Mouse (Mus musculus): Measurements from ENCODE around the gene AU022252. TPM values are rescaled to one million over a fixed set of nuclear protein-coding genes. Genes with fewer than 3 reads are reported as not detected.
A peak's percentile ranks its signal among the peaks of the same experiment; 100 is the strongest.

AU022252 gene
- polyA plus RNA-seq, 2 experiments from 2014 or later = 6.2 to 9.6 TPM

DNA sequence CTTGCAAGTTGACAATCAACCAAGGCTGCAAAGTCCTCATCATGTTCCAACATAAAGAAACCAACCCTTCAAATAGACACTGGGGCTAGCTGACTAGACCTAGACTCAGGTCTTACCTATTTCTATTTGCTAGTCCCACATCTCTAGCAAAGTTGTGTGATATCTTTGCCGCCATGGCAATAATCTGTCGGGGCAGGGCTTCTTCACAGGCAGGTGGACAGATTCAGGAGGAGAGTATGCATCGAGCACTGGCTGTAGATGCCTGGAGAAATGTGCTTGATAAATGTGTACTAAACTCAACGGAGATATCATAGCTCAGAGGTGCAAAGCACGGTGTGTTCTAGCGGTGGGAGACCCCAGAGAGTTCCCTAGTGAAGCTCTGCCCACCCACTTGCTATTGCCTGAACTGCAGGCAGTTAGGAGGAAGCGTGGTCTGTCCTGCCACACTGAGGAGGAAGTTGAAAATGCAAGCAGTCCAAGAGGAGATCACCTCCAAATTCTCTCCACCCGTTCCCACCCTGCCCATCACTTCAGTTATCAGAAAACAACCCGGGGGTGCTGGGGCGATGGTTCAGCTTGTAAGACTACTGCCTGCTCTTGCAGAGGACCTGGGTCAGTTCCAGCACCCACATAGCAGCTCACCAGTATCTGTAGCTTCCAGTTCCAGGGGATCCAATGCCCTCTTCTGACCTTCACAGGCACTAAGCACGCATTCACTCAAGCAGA lies 44.3 kb downstream of the AU022252 start:
- no peak for ATAC-seq

DNA sequence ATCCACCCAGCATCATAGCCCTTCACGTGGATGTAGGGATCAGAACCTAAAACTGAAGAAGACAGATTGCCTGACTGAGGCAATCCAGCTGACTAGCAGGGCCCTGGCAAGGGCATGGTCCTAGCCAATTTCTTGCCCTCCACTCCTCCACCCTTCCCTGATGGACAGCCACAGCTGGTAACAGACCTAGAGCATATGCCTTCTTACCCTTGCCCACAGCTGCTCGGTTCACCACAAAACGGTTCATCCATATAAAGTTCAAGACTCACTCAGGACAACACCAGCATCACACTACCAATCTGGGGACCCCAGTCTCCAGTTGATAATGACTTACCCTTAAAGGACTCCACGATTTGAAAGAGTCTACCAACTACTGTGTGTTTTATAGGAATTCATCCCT lies 46.7 kb downstream of the AU022252 start:
- no peak for ATAC-seq

DNA sequence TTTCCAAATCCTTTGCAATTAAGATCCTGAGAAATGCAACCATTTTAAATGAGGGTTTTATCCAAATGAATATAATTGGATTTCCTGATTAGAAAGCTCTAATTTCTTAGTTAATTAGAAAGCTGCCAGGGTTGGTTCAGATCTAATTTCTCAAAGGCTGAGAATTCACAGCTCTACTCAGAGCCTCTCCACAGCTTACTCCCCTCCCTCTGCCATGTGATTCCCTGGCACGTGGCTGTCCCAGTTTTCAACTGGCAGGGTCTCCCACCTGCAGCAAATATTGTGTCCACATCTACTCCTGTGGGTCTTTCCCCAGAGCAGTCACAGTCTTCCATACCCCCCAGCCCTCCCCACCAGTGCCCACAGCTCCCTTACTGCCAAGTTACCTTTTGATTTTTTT lies 49.0 kb downstream of the AU022252 start:
- no peak for ATAC-seq

DNA sequence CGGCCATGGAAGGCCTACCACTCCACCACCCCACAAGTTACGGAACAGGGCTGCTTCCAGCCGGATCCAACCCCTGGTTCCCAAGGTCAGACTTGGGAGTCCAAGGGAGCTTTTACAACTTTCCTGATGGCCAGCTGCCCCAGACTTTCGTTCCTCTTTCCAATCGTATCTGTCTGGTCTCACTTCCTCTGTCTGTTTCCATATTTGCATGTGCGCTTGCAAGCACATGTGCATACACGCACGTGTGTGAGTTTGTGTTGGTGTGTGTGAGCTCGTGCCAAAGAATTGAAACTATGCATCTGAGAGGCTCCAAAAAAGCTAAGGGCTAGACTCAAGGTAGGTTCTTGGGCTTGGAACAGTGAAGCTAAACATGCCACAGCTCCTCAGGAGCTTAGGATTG lies 51.1 kb downstream of the AU022252 start:
- ATAC-seq = no peak

DNA sequence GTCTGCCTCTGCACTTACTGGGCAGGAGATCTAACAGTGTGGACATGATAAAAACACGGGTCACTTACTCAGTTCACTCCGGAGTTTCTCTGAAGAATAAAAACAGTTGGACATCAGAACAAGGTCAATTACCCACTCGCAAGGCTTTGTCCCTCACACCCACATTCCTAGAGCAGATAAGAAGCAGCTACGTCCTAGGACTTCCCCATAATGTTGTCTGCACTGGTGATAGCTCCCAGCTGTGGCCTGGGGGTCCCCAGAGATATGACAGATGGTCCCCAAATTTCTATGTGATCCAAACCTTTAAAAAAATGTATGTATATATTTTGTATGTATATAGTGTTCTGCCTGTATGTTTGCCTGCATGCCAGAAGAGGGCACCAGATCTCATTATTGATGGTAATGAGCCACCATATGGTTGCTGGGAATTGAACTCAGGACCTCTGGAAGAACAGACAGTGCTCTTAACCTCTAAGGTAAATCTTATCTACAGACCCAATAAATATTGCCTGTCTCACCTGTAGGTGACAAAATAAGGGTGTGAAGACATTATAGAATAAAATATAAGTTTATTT lies 52.3 kb downstream of the AU022252 start:
- ATAC-seq = no peak

DNA sequence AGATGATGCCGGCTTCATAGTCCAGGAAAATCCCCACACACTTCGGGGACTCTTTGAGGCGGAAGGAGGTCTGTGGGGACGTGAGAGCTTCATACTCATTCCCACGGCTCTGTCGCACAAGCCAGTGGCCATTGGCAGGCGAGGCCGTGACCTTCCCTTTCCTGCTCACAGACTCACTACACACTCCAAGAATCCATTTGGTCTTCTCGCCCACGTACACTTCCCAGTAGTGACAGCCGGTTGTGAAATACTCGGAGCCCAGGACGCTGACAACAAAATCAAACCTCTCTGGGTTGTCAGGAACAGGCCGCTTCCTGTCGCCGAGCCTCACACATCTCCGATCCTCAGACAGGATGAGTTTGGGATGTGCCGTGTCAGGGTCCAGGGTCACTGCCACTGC lies 54.2 kb downstream of the AU022252 start:
- no peak for ATAC-seq

DNA sequence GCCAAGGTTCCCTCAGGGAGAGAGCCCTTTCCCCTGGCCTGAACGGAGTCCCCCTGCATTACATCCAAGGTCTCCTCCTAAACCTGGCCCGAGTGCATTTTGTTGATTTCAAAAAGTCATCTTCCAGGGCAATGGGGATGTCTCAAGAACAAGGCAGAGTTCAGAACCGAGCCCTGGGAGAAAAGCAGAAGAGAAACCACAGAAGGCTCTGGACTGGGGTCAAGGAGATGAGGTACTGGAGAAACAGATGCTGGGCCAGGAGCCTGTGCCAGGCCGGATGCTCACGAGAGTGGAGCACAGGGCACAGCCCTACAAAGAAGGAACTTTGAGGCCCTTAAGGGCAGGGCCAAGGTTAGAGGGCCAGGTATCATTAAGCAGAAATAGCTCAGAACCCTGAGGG lies 54.8 kb downstream of the AU022252 start:
- ATAC-seq = no peak

DNA sequence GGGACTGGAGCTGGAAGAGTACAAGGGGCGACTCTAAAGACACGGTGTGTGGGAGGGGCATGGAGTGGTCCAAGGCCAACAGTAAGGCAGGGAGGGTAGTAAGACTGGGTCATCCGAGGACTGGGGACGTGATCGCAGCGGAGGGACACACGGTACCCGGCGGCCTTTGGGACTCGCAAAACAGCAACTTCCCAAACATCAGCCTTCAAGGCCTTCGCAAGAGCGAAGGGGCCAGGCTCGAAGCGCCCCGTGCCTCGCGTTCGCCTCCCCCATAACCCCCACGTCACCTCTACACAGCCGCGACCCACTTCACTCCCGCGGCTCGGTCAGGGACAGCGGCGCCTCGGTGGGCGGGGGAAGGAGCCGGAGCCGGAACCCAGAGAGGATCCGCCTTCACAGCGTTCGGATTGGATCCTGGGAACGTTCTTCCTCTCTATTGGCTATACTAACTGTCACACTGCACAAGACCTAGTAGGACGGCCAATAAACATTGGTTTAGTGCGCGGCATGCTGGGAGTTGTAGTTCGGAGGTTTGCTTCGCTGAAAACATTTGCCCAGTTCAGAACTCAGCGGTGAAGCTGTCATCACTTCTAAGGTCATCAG lies 58.6 kb downstream of the AU022252 start, which contains the start of gene Zfp691:
Gene Zfp691, minus strand, starts transcription at position 345 of the 603 bp plus-strand sequence.
- peak; percentile 100 for ATAC-seq

DNA sequence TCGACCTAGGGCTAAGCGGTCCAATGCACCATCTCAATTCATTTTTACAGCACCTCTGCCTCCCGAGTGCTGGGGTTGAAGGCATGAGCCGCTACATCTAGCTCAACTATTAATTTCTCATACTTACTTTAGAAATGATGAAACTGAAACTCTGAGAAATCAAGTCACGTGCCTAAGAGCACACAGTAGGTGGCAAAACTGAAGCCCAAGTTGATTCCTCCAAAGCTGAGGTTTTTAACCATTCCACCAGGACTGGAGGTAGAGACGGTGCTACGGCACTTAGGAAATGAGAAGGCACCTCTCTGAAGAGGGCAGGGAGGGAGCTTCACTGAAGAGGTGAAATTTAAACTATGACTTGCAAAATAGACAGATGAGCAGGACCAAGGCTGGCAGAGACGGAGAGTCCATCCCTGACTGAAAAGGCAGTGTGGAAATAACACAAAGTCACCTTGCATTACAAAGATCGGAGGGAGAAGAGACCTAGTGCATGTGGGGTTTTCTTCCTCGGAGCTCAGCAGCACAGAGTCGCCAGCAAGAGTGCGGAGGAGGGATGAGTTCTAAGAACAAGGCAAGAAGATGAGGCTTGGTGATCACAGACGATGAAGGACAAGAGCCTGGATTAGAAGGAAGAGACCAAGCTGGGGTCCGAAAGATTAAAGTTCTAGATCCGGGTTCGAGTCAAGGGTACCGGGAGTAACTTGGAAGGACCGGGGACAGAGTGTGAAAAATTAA lies 59.4 kb downstream of the AU022252 start:
- no peak for ATAC-seq

DNA sequence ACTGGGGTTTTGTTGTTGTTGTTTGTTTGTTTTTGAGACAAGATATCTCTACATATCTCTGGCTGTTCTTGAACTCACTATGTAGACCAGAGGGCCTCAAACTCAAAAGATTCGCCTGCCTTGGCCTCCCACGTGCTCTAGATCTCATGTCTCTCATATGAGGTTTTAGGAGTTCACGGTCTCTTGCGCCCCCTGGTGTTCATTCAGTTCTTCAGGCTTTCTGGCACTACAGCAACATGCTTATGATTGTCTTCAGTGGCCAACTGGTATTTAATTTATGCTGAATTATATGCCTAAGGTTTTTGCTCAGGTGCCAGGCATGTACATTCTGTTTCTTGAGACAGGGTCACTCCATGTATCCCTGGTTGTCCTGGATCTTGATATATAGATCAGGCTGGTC lies 64.8 kb downstream of the AU022252 start:
- peak; percentile 91 for ATAC-seq

DNA sequence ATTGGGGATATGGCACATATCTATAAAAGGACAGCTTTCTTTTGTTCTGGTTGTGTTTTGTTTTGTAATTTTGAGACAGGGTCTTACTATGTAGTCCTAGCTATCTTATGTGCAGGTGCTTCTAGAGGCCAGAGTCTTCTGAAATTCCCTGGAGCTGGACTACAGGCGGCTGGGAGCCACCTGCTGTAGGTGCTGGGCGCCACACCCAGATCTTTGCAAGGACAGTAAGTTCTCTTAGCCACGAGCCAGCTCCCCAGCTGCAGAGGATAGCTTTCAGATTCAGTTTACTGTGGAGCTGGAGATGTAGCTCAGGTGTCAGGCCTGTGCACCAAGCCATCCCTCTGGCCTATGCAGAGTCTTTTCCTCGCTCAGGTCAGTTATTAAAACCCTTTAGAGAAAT lies 65.4 kb downstream of the AU022252 start:
- ATAC-seq = no peak

DNA sequence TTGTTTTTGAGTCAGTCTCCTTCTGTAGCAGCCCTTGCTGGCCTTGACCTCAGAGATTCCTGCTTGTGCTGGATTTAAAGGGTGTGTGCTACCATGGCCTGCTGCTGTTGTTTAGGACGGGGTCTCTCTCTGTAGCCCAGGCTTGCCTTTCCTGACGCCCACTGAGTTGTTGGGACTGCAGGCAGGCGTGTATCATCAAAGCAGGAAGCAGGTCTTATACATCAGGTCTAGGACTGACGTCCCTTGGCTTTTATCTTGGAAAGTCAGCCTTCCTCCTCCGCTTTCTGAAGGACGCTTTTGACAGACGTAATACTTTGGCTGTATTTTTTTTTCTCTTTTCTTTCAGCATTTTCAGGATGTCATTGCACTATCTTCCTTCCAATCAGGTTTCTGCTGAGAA lies 66.6 kb downstream of the AU022252 start:
- ATAC-seq = no peak

DNA sequence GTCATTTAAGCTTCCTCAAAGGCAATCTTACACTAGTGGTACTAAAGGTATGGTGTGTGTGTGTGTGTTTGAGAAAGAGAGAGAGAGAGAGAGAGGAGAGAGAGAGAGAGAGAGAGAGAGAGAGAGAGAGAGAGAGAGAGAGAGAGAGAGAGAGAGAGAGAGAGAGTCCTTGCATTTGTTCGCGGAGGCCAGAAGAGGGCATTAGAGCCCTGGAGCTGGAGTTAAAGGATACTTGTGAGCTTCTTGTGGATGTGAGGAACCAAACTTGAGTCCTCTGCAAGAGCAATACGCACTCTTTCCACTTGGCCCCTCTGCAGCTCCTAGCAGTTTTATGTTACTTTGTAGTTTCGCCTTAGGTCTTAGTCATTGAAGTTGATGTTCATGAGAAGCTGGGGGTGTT lies 69.5 kb downstream of the AU022252 start:
- ATAC-seq = no peak

DNA sequence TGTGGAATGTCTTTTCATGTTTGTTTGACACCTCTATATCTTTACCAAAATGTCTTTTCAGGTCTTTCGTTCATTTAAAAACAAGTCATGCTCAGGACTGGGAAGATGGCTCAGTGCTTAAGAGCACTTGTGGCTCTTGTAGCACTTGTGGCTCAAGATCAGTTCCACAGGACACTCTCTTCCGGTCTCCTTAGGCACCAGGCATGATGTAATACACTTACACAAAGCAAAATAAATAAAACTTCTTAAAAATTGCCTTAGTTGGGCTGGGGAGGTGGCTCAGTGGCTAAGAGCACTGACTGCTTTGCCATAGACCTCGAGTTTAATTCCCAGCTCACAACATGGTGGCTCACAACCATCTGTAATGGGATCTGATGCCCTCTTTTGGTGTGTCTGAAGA lies 71.2 kb downstream of the AU022252 start:
- ATAC-seq = no peak

DNA sequence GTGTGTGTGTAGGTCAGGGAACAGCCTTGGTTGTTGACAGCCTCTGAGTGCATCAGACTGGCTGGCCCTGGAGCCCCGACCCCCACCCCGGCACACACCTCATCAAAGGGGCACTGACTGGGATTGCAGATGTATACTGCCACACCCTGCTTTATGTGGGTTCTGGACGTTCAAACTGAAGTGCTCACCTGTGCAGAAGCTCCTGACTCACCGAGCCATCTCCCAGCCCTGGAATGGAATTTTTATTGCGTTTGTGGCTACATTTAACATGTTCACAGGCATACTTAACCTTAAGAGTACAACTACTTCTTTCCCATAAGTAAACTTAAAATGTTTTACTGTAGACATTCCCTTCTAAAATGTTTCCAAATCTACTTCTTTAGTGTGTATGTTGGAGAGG lies 74.6 kb downstream of the AU022252 start:
- ATAC-seq = no peak

DNA sequence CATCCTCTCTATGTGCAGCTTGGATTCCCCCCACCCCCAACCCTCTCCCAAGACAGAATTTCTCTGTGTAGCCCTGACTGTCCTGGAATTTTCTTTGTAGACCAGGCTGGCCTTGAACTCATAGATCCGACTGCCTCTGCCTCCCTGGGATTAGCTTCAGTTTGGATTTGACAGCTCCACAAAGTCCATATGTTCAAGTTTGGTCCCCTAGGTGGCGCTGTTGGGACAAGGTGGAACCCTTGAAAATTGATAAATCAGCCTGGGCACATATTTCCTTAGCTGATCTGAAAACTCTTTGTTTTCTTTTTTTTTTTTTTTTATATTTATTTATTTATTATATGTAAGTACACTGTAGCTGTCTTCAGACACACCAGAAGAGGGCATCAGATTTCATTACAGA lies 75.3 kb downstream of the AU022252 start:
- ATAC-seq = peak; percentile 68

Other genes with a start within 250 kb of the AU022252 start
- gene Slc2a1, start 124.0 kb downstream of the AU022252 start, polyA plus RNA-seq (2017; shearing (Covaris generic)) = 10 to 100 TPM; 33.8 to 49.9 TPM
- gene Zfp691, start 58.5 kb downstream of the AU022252 start, polyA plus RNA-seq (2017; shearing (Covaris generic)) = 1 to 10 TPM; 3.5 to 4.8 TPM
- not detected for gene Ermap, start 42.7 kb downstream of the AU022252 start, polyA plus RNA-seq (2017; shearing (Covaris generic))
- gene Svbp, start 37.4 kb downstream of the AU022252 start, polyA plus RNA-seq (2017; shearing (Covaris generic)) = 10 to 100 TPM; 53.0 to 54.8 TPM
- not detected for gene Tmem269, start 14.5 kb downstream of the AU022252 start, polyA plus RNA-seq (2017; shearing (Covaris generic))
- 1 to 10 TPM; 1.1 to 1.2 TPM for gene P3h1, start 203 bp upstream of the AU022252 start, polyA plus RNA-seq (2017; shearing (Covaris generic))
- not detected for gene Cldn19, start 22.7 kb upstream of the AU022252 start, polyA plus RNA-seq (2017; shearing (Covaris generic))
- gene Ybx1, start 61.9 kb upstream of the AU022252 start, polyA plus RNA-seq (2017; shearing (Covaris generic)) = 100 to 1,000 TPM; 152 to 163 TPM
- gene Ppih, start 87.8 kb upstream of the AU022252 start, polyA plus RNA-seq (2017; shearing (Covaris generic)) = 10 to 100 TPM; 30.4 to 45.3 TPM
- 1 to 10 TPM; 7.2 to 8.0 TPM for gene Ccdc30, start 182.8 kb upstream of the AU022252 start, polyA plus RNA-seq (2017; shearing (Covaris generic))
- 10 to 100 TPM; 54.7 to 60.9 TPM for gene Ppcs, start 189.7 kb upstream of the AU022252 start, polyA plus RNA-seq (2017; shearing (Covaris generic))
- under 1 TPM in 1 of 2 experiments, not detected in 1; 0.43 TPM for gene Zmynd12, start 190.1 kb upstream of the AU022252 start, polyA plus RNA-seq (2017; shearing (Covaris generic))

Data from CD4-positive, CD25-positive, alpha-beta regulatory T cell, adult 4 months (primary cell).